Mouse (Mus musculus): ENCODE measurements around the gene Rtn3. TPM values are rescaled to one million over a fixed set of nuclear protein-coding genes. Genes with fewer than 3 reads are reported as not detected.
"Not testable (repeated sequence)": the region's sequence is repeated elsewhere in the genome, so short reads cannot be mapped to it uniquely, and the experiment has no call there.

The Rtn3 gene
- total and polyA plus RNA-seq, 2 experiments, result 22.5 to 45.7 TPM

DNA sequence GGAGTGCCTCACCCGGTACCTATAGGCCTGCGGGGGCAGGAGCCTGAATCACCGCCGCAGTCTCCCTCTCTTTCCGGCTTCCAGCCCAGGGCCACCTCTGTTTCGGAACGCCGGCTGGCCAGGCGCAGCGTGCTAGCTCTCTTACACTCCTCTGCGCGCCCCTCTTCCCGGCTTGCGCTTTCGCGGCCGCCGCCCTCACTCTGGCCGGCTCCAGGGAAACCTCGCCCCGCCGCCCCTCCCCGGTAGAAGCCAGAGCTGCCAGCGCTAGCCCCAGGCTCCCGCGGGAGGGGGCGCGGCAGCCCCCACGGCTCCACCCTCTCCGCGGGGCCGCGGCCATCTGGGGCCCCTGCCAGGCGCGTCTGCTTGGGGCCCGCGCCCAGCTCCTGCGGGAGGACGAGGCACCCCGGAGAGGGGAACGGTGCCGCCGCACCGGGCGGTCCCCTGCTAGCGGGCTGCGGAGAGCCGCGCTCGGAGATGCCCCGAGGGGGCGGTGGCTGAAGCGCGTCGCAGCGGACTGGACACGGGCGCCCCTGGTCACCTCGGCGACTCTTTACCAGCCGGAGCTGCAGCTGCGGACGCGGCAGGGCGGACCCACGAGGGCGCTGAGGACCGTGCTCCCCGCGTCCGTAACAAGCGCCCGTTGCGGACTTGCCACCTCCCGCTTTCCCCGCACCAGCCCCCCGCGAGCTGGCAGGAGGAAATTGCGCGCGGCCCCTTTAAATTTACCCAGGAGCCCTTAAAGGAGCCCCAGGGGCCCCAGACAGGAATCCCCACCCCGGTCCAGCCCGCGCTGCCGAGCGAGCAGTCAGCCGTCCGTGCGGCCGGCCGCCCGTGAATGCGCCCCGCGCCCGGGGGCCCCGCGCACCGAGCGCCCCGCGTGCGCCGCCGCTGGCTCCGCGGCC is 66.0 kb downstream of the Rtn3 start, which contains the start of gene 2700081O15Rik:
TSS of gene 2700081O15Rik (plus strand) at position 792 of the 902 bp plus-strand sequence.
- peak within 1 kb of the TSS; percentile 88 for H3K4me3 ChIP-seq (ENCODE audit: insufficient read depth, low read depth, low read length)
- WGBS, result 3% methylated on average over 105 of the region's 107 CpGs
- no peak for DNase-seq (ENCODE audit: extremely low read depth, low read depth, low spot score)

DNA sequence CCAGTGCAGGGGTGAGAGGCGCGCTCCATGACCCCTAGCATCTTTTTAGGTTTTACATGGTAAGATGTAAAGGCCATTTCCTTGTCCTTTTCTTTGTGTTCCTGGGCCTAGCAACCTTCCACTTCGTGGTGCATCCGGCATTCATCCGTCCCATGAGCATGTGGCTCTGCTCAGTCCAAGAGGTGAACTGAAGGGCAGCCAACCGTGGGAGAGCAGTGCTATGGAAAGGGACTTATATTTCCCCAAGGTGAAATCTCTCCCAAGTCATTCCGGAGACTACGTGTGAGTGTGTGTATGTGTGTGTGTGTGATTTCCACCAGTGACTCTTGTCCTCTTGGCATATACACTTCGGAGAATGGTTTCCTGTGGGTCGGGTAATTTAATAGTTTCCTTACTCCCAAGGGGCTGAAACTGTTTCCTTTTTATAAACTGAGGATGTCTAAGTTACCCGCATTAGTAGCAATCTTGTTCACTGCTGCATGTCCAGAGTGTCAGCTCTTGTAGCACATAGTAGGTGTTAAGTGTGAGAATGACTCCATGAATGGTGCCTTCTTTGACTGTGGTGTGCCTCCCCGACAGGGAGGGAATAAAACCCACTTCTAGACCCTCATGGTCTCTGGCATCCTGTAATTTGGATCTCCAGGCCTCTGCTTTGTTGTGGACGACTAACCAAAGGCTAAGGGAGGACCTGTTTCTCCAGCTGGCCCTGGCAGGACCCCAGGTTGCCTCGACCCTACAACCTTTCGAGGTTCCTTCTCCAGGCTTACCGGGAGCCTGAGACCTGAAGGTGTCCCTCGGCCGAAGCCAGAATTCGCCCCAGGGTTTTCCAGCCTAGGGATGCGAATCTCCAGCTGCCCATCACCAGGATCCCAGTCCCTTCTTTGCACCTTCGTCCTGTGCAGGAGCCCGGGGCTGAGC is 66.9 kb downstream of the Rtn3 start:
- no peaks in the 10 kb centered on the region for H3K36me3 ChIP-seq (ENCODE audit: control insufficient read depth, insufficient read depth, low read length)
- 0 out of 2 replicates have a peak, but pooled peaks cover 5% of the 10 kb centered on the region for H3K27me3 ChIP-seq (ENCODE audit: control insufficient read depth, insufficient read depth, low read length)
- no peaks in the 10 kb centered on the region for H3K79me2 ChIP-seq (ENCODE audit: control insufficient read depth, insufficient read depth, low read length)
- peaks cover 2% of the 10 kb centered on the region; the same call in 1 of the 2 replicates for H3K4me1 ChIP-seq (ENCODE audit: control insufficient read depth, insufficient read depth, low read length)
- peak overlapping the region; percentile 83 for H3K9ac ChIP-seq (ENCODE audit: low read depth, low read length)
- 48% methylated on average over 22 of the region's 22 CpGs for WGBS
- 0 out of 2 replicates have a peak overlapping the region, but pooled peaks have one; percentile 23 for H3K27ac ChIP-seq (replicated peaks; ENCODE audit: insufficient read depth, low read depth, low read length)
- H3K4me3 ChIP-seq (ENCODE audit: insufficient read depth, low read depth, low read length), result peak overlapping the region; percentile 88
- no peak for DNase-seq (ENCODE audit: extremely low read depth, low read depth, low spot score)
- TF ChIP-seq CTCF (IDR thresholded peaks at IDR 0.05; ENCODE audit: low read depth, low read length) (no peak), POLR2A (IDR thresholded peaks at IDR 0.05; ENCODE audit: extremely low read depth, insufficient read depth, low read length) (no peak)

More for the DNA sequence above, 66.0 kb downstream of the Rtn3 start, which contains the start of gene 2700081O15Rik:
- Histone ChIP-seq H3K79me2 (ENCODE audit: control insufficient read depth, insufficient read depth, low read length) (no peaks in the 10 kb centered on the region), H3K27ac (replicated peaks; ENCODE audit: insufficient read depth, low read depth, low read length) (0 out of 2 replicates have a peak within 1 kb of the TSS, but pooled peaks have one; percentile 23), H3K9ac (ENCODE audit: low read depth, low read length) (peak within 1 kb of the TSS; percentile 83), H3K36me3 (ENCODE audit: control insufficient read depth, insufficient read depth, low read length) (no peaks in the 10 kb centered on the region), H3K27me3 (ENCODE audit: control insufficient read depth, insufficient read depth, low read length) (peaks cover 8% of the 10 kb centered on the region), H3K4me1 (ENCODE audit: control insufficient read depth, insufficient read depth, low read length) (peaks cover 2% of the 10 kb centered on the region; the same call in 1 of the 2 replicates)
- TF ChIP-seq CTCF (IDR thresholded peaks at IDR 0.05; ENCODE audit: low read depth, low read length) (no peak), POLR2A (IDR thresholded peaks at IDR 0.05; ENCODE audit: extremely low read depth, insufficient read depth, low read length) (no peak)

DNA sequence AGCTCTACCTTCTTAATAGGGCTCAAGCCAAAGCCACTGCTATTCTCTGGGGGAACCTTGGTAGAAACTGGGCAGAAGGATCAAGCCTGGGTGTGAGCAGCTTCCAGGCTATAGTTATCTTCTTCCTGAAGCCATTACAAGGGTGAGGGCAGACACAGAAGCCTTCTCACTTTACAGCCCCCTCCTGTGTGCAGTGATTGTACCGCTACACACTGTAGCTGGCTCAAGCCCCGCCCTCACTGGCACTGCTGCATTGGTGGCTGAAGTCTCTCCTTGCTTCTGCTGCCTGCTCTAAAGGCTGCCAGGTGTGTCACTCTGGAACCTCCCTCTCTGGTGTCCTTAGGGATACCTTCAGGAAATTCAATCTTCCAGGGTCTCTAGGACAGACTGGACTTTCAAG is 70.7 kb downstream of the Rtn3 start:
- Histone ChIP-seq H3K36me3 (ENCODE audit: control insufficient read depth, insufficient read depth, low read length) (no peaks in the 10 kb centered on the region), H3K27ac (replicated peaks; ENCODE audit: insufficient read depth, low read depth, low read length) (no peak overlapping the region), H3K9ac (ENCODE audit: low read depth, low read length) (no peak overlapping the region), H3K4me3 (ENCODE audit: insufficient read depth, low read depth, low read length) (no peak overlapping the region), H3K4me1 (ENCODE audit: control insufficient read depth, insufficient read depth, low read length) (no peaks in the 10 kb centered on the region), H3K79me2 (ENCODE audit: control insufficient read depth, insufficient read depth, low read length) (no peaks in the 10 kb centered on the region), H3K27me3 (ENCODE audit: control insufficient read depth, insufficient read depth, low read length) (0 out of 2 replicates have a peak, but pooled peaks cover 5% of the 10 kb centered on the region)
- no peak for TF ChIP-seq POLR2A (IDR thresholded peaks at IDR 0.05; ENCODE audit: extremely low read depth, insufficient read depth, low read length)
- TF ChIP-seq CTCF (IDR thresholded peaks at IDR 0.05; ENCODE audit: low read depth, low read length), result no peak
- WGBS, result 54% methylated on average over 2 of the region's 2 CpGs
- no peak for DNase-seq (ENCODE audit: extremely low read depth, low read depth, low spot score)

DNA sequence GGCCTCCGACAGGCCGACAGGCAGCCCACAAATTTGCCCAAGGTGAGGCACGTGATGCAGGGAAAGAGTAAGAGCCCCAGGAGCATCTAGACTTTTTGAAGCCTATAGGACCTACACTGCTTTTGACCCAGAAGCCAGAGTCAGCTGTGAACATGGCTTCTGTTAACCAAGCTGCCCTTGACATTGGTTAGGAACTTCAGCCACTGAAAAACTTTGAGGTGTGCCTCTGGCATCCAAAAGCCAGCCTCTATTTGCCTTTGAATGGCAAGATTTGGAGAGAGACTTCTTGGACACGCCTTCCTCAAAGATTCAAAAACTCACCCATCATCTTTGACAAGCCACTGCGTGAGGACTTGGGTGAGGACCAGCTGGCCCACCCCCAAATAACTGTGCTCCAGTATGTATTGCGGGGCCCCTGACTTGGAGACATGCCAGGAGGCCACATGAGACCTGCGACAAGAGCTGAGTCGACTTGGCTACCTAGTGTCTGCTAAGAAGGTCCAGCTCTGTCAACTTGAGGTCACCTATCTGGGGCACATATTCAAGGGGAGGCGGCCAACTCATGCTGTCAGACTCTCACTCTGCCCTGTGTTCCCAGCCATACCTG is 78.4 kb downstream of the Rtn3 start:
- no peak overlapping the region for H3K27ac ChIP-seq (replicated peaks; ENCODE audit: insufficient read depth, low read depth, low read length)
- no peak for TF ChIP-seq POLR2A (IDR thresholded peaks at IDR 0.05; ENCODE audit: extremely low read depth, insufficient read depth, low read length)
- no peak for TF ChIP-seq CTCF (IDR thresholded peaks at IDR 0.05; ENCODE audit: low read depth, low read length)
- H3K4me1 ChIP-seq (ENCODE audit: control insufficient read depth, insufficient read depth, low read length), result no peaks in the 10 kb centered on the region
- DNase-seq (ENCODE audit: extremely low read depth, low read depth, low spot score), result no peak
- H3K4me3 ChIP-seq (ENCODE audit: insufficient read depth, low read depth, low read length), result no peak overlapping the region
- no peaks in the 10 kb centered on the region for H3K79me2 ChIP-seq (ENCODE audit: control insufficient read depth, insufficient read depth, low read length)
- no peak overlapping the region for H3K9ac ChIP-seq (ENCODE audit: low read depth, low read length)
- H3K36me3 ChIP-seq (ENCODE audit: control insufficient read depth, insufficient read depth, low read length), result no peaks in the 10 kb centered on the region
- no peaks in the 10 kb centered on the region for H3K27me3 ChIP-seq (ENCODE audit: control insufficient read depth, insufficient read depth, low read length)
- 81% methylated on average over 9 of the region's 9 CpGs for WGBS

DNA sequence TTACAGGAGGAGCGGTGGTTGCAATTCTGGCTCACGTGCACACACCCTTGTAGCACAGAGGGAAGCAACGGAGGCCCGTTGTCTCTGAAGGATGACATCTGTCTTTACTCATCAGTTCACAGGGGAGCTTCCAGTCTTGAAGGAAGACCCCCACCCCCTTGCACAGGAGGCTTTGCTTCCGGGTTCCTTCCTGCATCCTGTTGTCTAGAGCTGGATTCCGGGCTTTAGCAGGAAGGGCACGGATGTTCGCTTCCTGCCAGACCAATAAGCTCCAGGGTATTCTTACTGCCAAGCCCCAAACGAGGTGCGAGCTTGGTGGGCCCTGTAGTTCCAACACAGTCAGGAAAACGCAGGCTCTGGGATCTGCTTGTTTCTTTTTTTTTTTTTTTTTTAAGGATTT is 82.4 kb downstream of the Rtn3 start:
- TF ChIP-seq POLR2A (IDR thresholded peaks at IDR 0.05; ENCODE audit: extremely low read depth, insufficient read depth, low read length) (no peak), CTCF (IDR thresholded peaks at IDR 0.05; ENCODE audit: low read depth, low read length) (no peak)
- no peaks in the 10 kb centered on the region for H3K27me3 ChIP-seq (ENCODE audit: control insufficient read depth, insufficient read depth, low read length)
- H3K4me3 ChIP-seq (ENCODE audit: insufficient read depth, low read depth, low read length), result no peak overlapping the region
- H3K4me1 ChIP-seq (ENCODE audit: control insufficient read depth, insufficient read depth, low read length), result no peaks in the 10 kb centered on the region
- peak overlapping the region; percentile 20 for H3K27ac ChIP-seq (replicated peaks; ENCODE audit: insufficient read depth, low read depth, low read length)
- H3K79me2 ChIP-seq (ENCODE audit: control insufficient read depth, insufficient read depth, low read length), result no peaks in the 10 kb centered on the region
- no peak overlapping the region for H3K9ac ChIP-seq (ENCODE audit: low read depth, low read length)
- WGBS, result 67% methylated on average over 11 of the region's 11 CpGs
- H3K36me3 ChIP-seq (ENCODE audit: control insufficient read depth, insufficient read depth, low read length), result no peaks in the 10 kb centered on the region
- peak; percentile 17 for DNase-seq (ENCODE audit: extremely low read depth, low read depth, low spot score)

DNA sequence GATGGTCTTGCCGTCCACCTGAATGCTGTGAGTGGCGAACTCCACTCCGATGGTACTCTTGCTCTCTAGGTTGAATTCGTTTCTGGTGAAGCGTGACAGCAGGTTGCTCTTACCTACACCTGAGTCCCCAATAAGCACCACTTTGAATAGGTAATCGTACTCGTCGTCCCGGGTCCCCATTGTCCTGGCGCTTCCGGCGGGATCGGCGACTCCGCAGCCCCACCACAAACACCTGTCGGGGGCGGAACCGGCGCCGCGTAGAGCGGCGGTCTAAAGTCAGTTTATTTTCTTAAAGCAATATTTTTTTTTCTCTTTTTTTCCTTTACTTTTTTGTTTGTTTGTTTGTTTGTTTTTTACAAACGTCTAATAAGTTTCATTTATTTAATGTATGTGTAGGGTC is 84.2 kb downstream of the Rtn3 start:
- 33% methylated on average over 24 of the region's 24 CpGs for WGBS
- H3K9ac ChIP-seq (ENCODE audit: low read depth, low read length); H3K4me1 ChIP-seq (ENCODE audit: control insufficient read depth, insufficient read depth, low read length); H3K79me2 ChIP-seq (ENCODE audit: control insufficient read depth, insufficient read depth, low read length); H3K27me3 ChIP-seq (ENCODE audit: control insufficient read depth, insufficient read depth, low read length); H3K36me3 ChIP-seq (ENCODE audit: control insufficient read depth, insufficient read depth, low read length); H3K27ac ChIP-seq (replicated peaks; ENCODE audit: insufficient read depth, low read depth, low read length); DNase-seq (ENCODE audit: extremely low read depth, low read depth, low spot score); H3K4me3 ChIP-seq (ENCODE audit: insufficient read depth, low read depth, low read length): not testable (repeated sequence)

DNA sequence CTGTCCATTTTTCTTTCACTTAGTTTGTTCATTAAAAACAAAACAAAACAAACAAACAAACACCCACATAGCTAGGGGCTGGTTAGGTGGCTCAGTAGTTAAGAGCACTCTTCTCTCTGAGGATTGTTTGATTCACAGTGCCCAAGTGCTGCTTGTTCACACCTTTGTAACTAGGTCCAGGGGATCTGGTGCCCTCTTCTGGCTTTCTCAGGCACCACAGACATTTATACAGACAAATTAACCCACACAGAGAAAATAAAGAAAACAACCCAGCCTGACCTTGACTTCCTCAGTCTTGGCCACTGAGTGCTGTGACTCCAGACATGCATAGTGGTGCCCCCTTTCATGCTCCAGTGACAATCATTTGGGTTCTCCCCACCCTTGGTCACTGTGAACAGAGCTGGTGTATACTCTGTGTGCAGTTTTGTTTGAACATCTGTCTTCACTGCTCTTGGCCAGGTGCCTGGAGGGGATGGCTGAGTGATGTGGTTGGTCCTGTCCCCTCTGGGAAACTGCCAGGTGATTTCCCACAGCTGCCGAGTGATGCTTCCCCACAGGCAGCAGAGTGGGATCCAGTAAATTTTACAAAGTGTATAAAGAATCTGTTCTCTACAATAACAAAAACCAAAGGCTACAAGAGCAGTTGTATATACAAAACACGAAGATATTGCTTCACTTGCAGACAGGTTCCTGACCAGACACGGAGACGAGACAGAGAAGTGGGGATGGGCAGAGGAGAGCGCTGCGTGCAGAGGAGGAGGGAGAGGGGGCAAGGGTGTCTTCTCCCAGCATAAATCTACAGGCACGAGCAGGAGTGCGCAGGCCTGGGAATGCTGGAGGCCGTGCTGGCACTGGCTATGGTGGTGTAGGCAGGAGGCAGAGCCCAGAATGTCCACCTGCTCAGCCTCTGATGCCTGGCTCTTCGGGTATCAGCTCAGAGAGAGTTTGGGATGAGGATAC is 85.9 kb downstream of the Rtn3 start:
- 84% methylated on average over 10 of the region's 10 CpGs for WGBS
- H3K27me3 ChIP-seq (ENCODE audit: control insufficient read depth, insufficient read depth, low read length); DNase-seq (ENCODE audit: extremely low read depth, low read depth, low spot score); H3K4me3 ChIP-seq (ENCODE audit: insufficient read depth, low read depth, low read length); H3K79me2 ChIP-seq (ENCODE audit: control insufficient read depth, insufficient read depth, low read length); H3K4me1 ChIP-seq (ENCODE audit: control insufficient read depth, insufficient read depth, low read length); H3K36me3 ChIP-seq (ENCODE audit: control insufficient read depth, insufficient read depth, low read length); H3K9ac ChIP-seq (ENCODE audit: low read depth, low read length); H3K27ac ChIP-seq (replicated peaks; ENCODE audit: insufficient read depth, low read depth, low read length): not testable (repeated sequence)

Measured in liver, adult 2 months (tissue).